Mouse (Mus musculus): ENCODE measurements at regions not wholly inside any gene's neighbourhood (a gene's known extent, or its start where the extent isn't known, plus 50 kb on each side); places are given as distances from the start of the nearest gene placed in this dataset.

- no peak overlapping the region for H3K4me3 ChIP-seq (replicated peaks in 1 of 3; ENCODE audit: low read depth in 2 of 3, low read length in 2 of 3, poor library complexity in 1 of 3)
- H3K27me3 ChIP-seq (replicated peaks): no peaks in the 10 kb centered on the region
- H3K79me2 ChIP-seq (replicated peaks; ENCODE audit: control insufficient read depth, extremely low read depth, insufficient read depth, poor library complexity, severe bottlenecking): no peaks in the 10 kb centered on the region
- no peak for DNase-seq (ENCODE audit: extremely low read depth)
- no peak overlapping the region for H3K9ac ChIP-seq (ENCODE audit: insufficient read depth, low read depth)
- H3K9me3 ChIP-seq (replicated peaks; ENCODE audit: low read length): peaks cover 81% of the 10 kb centered on the region
- H3K27ac ChIP-seq (ENCODE audit: insufficient read depth, low read depth): no peak overlapping the region
- no peaks in the 10 kb centered on the region for H3K36me3 ChIP-seq (replicated peaks in 1 of 2; ENCODE audit: control insufficient read depth in 1 of 2, insufficient read depth in 1 of 2, low read length in 1 of 2)
- H3K4me2 ChIP-seq (ENCODE audit: insufficient read depth, low read depth, poor library complexity, severe bottlenecking): no peak overlapping the region
- in situ Hi-C loops (cut with MboI; ENCODE audit: low pct_ligation_motif_present, low pct_unique_long_range_greater_than_20kb, low sequenced_read_pairs): no loop called here
- dilution Hi-C loops (cut with MboI; ENCODE audit: extremely low pct_ligation_motif_present, extremely low pct_unique_long_range_greater_than_20kb, low sequenced_read_pairs): no loop called here
- no peaks in the 10 kb centered on the region for H3K4me1 ChIP-seq (ENCODE audit: control insufficient read depth in 1 of 2, insufficient read depth in 2 of 2)
- no peak for TF ChIP-seq MYC (IDR thresholded peaks at IDR 0.05; ENCODE audit: low read depth, low read length)
- TF ChIP-seq MAFK (IDR thresholded peaks at IDR 0.05; ENCODE audit: insufficient replicate concordance, low read length): no peak
- no peak for TF ChIP-seq E2F4 (IDR thresholded peaks at IDR 0.05; ENCODE audit: insufficient replicate concordance, low read depth, low read length)
- no peak for TF ChIP-seq MXI1 (IDR thresholded peaks at IDR 0.05; ENCODE audit: low read depth, low read length)
- TF ChIP-seq NELFE (IDR thresholded peaks at IDR 0.05; ENCODE audit: low read depth, low read length): no peak
- no peak for TF ChIP-seq POLR2A (IDR thresholded peaks at IDR 0.05; ENCODE audit: low read depth, low read length)
- TF ChIP-seq GABPA (IDR thresholded peaks at IDR 0.05; ENCODE audit: insufficient replicate concordance, low read depth, low read length): no peak
- TF ChIP-seq TBP (conservative IDR thresholded peaks at IDR 0.05; ENCODE audit: low read depth, low read length): no peak
- no peak for TF ChIP-seq POLR2AphosphoS2 (IDR thresholded peaks at IDR 0.05; ENCODE audit: low read depth, low read length)
- TF ChIP-seq JUN (IDR thresholded peaks at IDR 0.05; ENCODE audit: insufficient read depth, low read depth, low read length): no peak
- TF ChIP-seq SIN3A (IDR thresholded peaks at IDR 0.05; ENCODE audit: low read length): no peak
- no peak for TF ChIP-seq ZC3H11A (IDR thresholded peaks at IDR 0.05; ENCODE audit: low read depth, low read length)
- TF ChIP-seq SMC3 (IDR thresholded peaks at IDR 0.05; ENCODE audit: low read depth, low read length): no peak
- TF ChIP-seq ETS1 (conservative IDR thresholded peaks at IDR 0.05; ENCODE audit: low read depth, low read length): no peak
- no peak for TF ChIP-seq CTCF (conservative IDR thresholded peaks at IDR 0.05 in 1 of 2, IDR thresholded peaks at IDR 0.05 in 1 of 2; ENCODE audit: low read depth in 2 of 2, low read length in 2 of 2)
- TF ChIP-seq RAD21 (IDR thresholded peaks at IDR 0.05; ENCODE audit: low read depth, low read length): no peak
- TF ChIP-seq ZNF384 (IDR thresholded peaks at IDR 0.05; ENCODE audit: low read depth, low read length): no peak
- no peak for TF ChIP-seq MEF2A (IDR thresholded peaks at IDR 0.05; ENCODE audit: borderline replicate concordance, low read depth, low read length)
- no peak for TF ChIP-seq CHD2 (IDR thresholded peaks at IDR 0.05; ENCODE audit: low read length)
- TF ChIP-seq MAZ (IDR thresholded peaks at IDR 0.05; ENCODE audit: low read depth, low read length): no peak
These were observed 569.9 kb downstream of the Ccdc171 start for GRCm38 (mm10) chr4:84095237-84095636.

- peaks cover 82% of the 10 kb centered on the region for H3K9me3 ChIP-seq (replicated peaks; ENCODE audit: low read length)
- in situ Hi-C loops (cut with MboI; ENCODE audit: low pct_ligation_motif_present, low pct_unique_long_range_greater_than_20kb, low sequenced_read_pairs): no loop called here
- no peak for DNase-seq (ENCODE audit: extremely low read depth)
- H3K4me2 ChIP-seq (ENCODE audit: insufficient read depth, low read depth, poor library complexity, severe bottlenecking): no peak overlapping the region
- no peak overlapping the region for H3K4me3 ChIP-seq (replicated peaks in 1 of 3; ENCODE audit: low read depth in 2 of 3, low read length in 2 of 3, poor library complexity in 1 of 3)
- no peaks in the 10 kb centered on the region for H3K27me3 ChIP-seq (replicated peaks)
- TF ChIP-seq HCFC1 (IDR thresholded peaks at IDR 0.05; ENCODE audit: low read depth, low read length) (no peak), PAX5 (IDR thresholded peaks at IDR 0.05; ENCODE audit: low read length) (no peak), ZC3H11A (IDR thresholded peaks at IDR 0.05; ENCODE audit: low read depth, low read length) (no peak), MYC (IDR thresholded peaks at IDR 0.05; ENCODE audit: low read depth, low read length) (no peak), SMC3 (IDR thresholded peaks at IDR 0.05; ENCODE audit: low read depth, low read length) (no peak), EP300 (IDR thresholded peaks at IDR 0.05; ENCODE audit: low read length) (no peak), RAD21 (IDR thresholded peaks at IDR 0.05; ENCODE audit: low read depth, low read length) (no peak), NRF1 (IDR thresholded peaks at IDR 0.05; ENCODE audit: low read depth, low read length) (no peak), POLR2A (IDR thresholded peaks at IDR 0.05; ENCODE audit: low read depth, low read length) (no peak), MXI1 (IDR thresholded peaks at IDR 0.05; ENCODE audit: low read depth, low read length) (no peak), ETS1 (conservative IDR thresholded peaks at IDR 0.05; ENCODE audit: low read depth, low read length) (no peak), MAX (IDR thresholded peaks at IDR 0.05; ENCODE audit: low read length) (no peak), MAFK (IDR thresholded peaks at IDR 0.05; ENCODE audit: insufficient replicate concordance, low read length) (no peak), ZNF384 (IDR thresholded peaks at IDR 0.05; ENCODE audit: low read depth, low read length) (no peak), JUND (conservative IDR thresholded peaks at IDR 0.05; ENCODE audit: low read depth, low read length) (no peak), RCOR1 (conservative IDR thresholded peaks at IDR 0.05; ENCODE audit: low read depth, low read length) (no peak), MAZ (IDR thresholded peaks at IDR 0.05; ENCODE audit: low read depth, low read length) (no peak)
- no peaks in the 10 kb centered on the region for H3K4me1 ChIP-seq (ENCODE audit: control insufficient read depth in 1 of 2, insufficient read depth in 2 of 2)
- no peak overlapping the region for H3K27ac ChIP-seq (ENCODE audit: insufficient read depth, low read depth)
- dilution Hi-C loops (cut with MboI; ENCODE audit: extremely low pct_ligation_motif_present, extremely low pct_unique_long_range_greater_than_20kb, low sequenced_read_pairs): no loop called here
- H3K79me2 ChIP-seq (replicated peaks; ENCODE audit: control insufficient read depth, extremely low read depth, insufficient read depth, poor library complexity, severe bottlenecking): no peaks in the 10 kb centered on the region
- H3K36me3 ChIP-seq (replicated peaks in 1 of 2; ENCODE audit: control insufficient read depth in 1 of 2, insufficient read depth in 1 of 2, low read length in 1 of 2): no peaks in the 10 kb centered on the region
- H3K9ac ChIP-seq (ENCODE audit: insufficient read depth, low read depth): no peak overlapping the region
These were observed 570.7 kb downstream of the Ccdc171 start for GRCm38 (mm10) chr4:84096081-84096480.
